Mouse (Mus musculus) cerebral cortex, adult 2 months (tissue): ENCODE results near the gene Tmem170.

ENCODE experiments used
- WGBS: fragments of 180-500 bp; shearing (Covaris S2); methylation state at CpG from one replicate; pipeline ENCODE4 v1.1.7; 2018; 5-methylcytosine and 5-hydroxymethylcytosine counted together

Tmem170 gene

GRCm38 (mm10) chr8:111876355-111876948, at the start of gene Tmem170:
Gene Tmem170, minus strand, starts transcription at chr8:111876750.
- WGBS, result under 1% methylated on average over 41 of the region's 53 CpGs

- WGBS, result 89% methylated on average over 7 of the region's 7 CpGs
These were observed 48.4 kb upstream of the Tmem170 start for GRCm38 (mm10) chr8:111924976-111925375.

- WGBS, result 10% methylated on average over 10 of the region's 10 CpGs
These were observed 46.8 kb upstream of the Tmem170 start for GRCm38 (mm10) chr8:111923383-111923804.

- WGBS, result 88% methylated on average over 4 of the region's 4 CpGs
These were observed 44.4 kb upstream of the Tmem170 start for GRCm38 (mm10) chr8:111920971-111921370.

GRCm38 (mm10) chr8:111919663-111920062, 43.1 kb upstream of the Tmem170 start:
- WGBS, result 97% methylated on average over 2 of the region's 2 CpGs

- WGBS, result 71% methylated on average over 12 of the region's 12 CpGs
These were observed 36.4 kb upstream of the Tmem170 start for GRCm38 (mm10) chr8:111912860-111913432.

GRCm38 (mm10) chr8:111911572-111911971, 35.0 kb upstream of the Tmem170 start:
- WGBS, result 28% methylated on average over 7 of the region's 7 CpGs

- WGBS, result 7% methylated on average over 47 of the region's 47 CpGs
These were observed 33.3 kb upstream of the Tmem170 start, which contains the start of gene Chst5 for GRCm38 (mm10) chr8:111909621-111910450. Gene Chst5, minus strand, starts transcription at chr8:111910447.

GRCm38 (mm10) chr8:111905500-111906121, 29.1 kb upstream of the Tmem170 start:
- WGBS, result 75% methylated on average over 7 of the region's 8 CpGs

- 70% methylated on average over 5 of the region's 5 CpGs for WGBS
These were observed 25.5 kb upstream of the Tmem170 start for GRCm38 (mm10) chr8:111902080-111902479.

- 49% methylated on average over 10 of the region's 10 CpGs for WGBS
These were observed 22.0 kb upstream of the Tmem170 start for GRCm38 (mm10) chr8:111898586-111898985.

- WGBS, result 88% methylated on average over 7 of the region's 7 CpGs
These were observed 18.4 kb upstream of the Tmem170 start for GRCm38 (mm10) chr8:111894955-111895354.

GRCm38 (mm10) chr8:111892615-111893014, 16.1 kb upstream of the Tmem170 start:
- 84% methylated on average over 5 of the region's 5 CpGs for WGBS

- WGBS, result 52% methylated on average over 8 of the region's 8 CpGs
These were observed 15.4 kb upstream of the Tmem170 start for GRCm38 (mm10) chr8:111891983-111892382.

GRCm38 (mm10) chr8:111890911-111891303, 14.4 kb upstream of the Tmem170 start:
- 86% methylated on average over 6 of the region's 6 CpGs for WGBS

- 15% methylated on average over 86 of the region's 86 CpGs for WGBS
These were observed 13.7 kb upstream of the Tmem170 start for GRCm38 (mm10) chr8:111889931-111890910.

- WGBS, result 51% methylated on average over 7 of the region's 7 CpGs
These were observed 11.6 kb upstream of the Tmem170 start for GRCm38 (mm10) chr8:111888091-111888650.

- WGBS, result 92% methylated on average over 1 of the region's 1 CpGs
These were observed 10.9 kb upstream of the Tmem170 start for GRCm38 (mm10) chr8:111887479-111887878.

- 93% methylated on average over 4 of the region's 4 CpGs for WGBS
These were observed 7.1 kb upstream of the Tmem170 start for GRCm38 (mm10) chr8:111883615-111884014.

GRCm38 (mm10) chr8:111881591-111881990, 5.0 kb upstream of the Tmem170 start:
- whole genome bisulfite sequencing, result 2% methylated on average over 2 of the region's 2 CpGs

- 67% methylated on average over 9 of the region's 9 CpGs for WGBS
These were observed 1.2 kb upstream of the Tmem170 start for GRCm38 (mm10) chr8:111877711-111878110.
